Mouse (Mus musculus) cerebellum, adult 2 months (tissue): Measurements from ENCODE around the gene Pdcd6. TPM values are rescaled to one million over a fixed set of nuclear protein-coding genes. Genes with fewer than 3 reads are reported as not detected.

Experiments used
- DNase-seq, 2 experiments: peaks; one replicate each; pipeline ENCODE4 v3.0.0; 2021
- H3K27ac ChIP-seq: fragments of 200-500 bp; 2 replicates; pipeline ENCODE4 v1.5.1; 2012; ENCODE audit warnings: low read length, control low read depth, inconsistent platforms; ENCODE audit not compliant: insufficient read depth
- H3K27me3 ChIP-seq: fragments of 200-500 bp; 2 replicates; pipeline ENCODE4 v1.6.1; 2012; ENCODE audit warnings: inconsistent platforms, mild to moderate bottlenecking, low read length, moderate library complexity; ENCODE audit not compliant: control insufficient read depth, insufficient read depth
- H3K4me1 ChIP-seq: fragments of 200-500 bp; 2 replicates; pipeline ENCODE4 v1.6.1; 2011; ENCODE audit warnings: low read length; ENCODE audit not compliant: control insufficient read depth, insufficient read depth
- H3K4me3 ChIP-seq: fragments of 200-500 bp; replicated peaks from 2 replicates; pipeline ENCODE3; 2011; ENCODE audit warnings: mild to moderate bottlenecking, low read depth, low read length, control low read depth; ENCODE audit not compliant: insufficient read depth
- CTCF ChIP-seq: fragments of 200-500 bp; IDR thresholded peaks from 2 replicates; pipeline ENCODE4 v1.5.1; 2011; ENCODE audit warnings: low read depth, mild to moderate bottlenecking, control low read depth, low read length, moderate library complexity, borderline replicate concordance; ENCODE audit not compliant: insufficient read depth
- POLR2A ChIP-seq: fragments of 200-500 bp; IDR thresholded peaks from 2 replicates; pipeline ENCODE4 v1.6.1; 2011; ENCODE audit warnings: low read length, control low read depth, borderline replicate concordance; ENCODE audit not compliant: insufficient read depth
- WGBS: fragments of 180-500 bp; shearing (Covaris S2); methylation state at CpG from one replicate; pipeline ENCODE4 v1.1.7; 2018; 5-methylcytosine and 5-hydroxymethylcytosine counted together
- polyA plus RNA-seq: library from polyadenylated mRNA; depleted of rRNA; stranded (reverse); fragments of >200 nt; gene quantifications from 2 replicates; pipeline ENCODE4 v1.2.3, GENCODE M21; 2012

Pdcd6 gene
- polyA plus RNA-seq, 1 experiment = 144 TPM

DNA sequence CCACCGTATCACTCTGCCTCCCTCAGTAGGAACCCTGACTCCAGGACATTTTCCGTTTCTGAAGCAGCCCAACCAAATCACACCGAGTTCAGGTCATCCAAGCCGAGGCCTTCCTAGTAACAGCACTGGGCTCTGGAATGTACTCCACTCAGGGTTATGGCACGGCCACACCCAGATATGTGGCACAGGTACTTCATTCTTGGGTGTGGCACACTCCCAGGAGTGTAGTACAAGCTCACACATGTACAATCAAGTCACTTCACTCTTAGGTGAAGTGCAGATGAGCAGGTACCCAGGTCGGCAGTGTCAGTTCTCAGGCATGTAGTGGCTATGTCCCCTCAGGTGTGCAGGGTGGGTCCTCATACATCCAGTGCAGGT lies 15.8 kb downstream of the Pdcd6 start:
- no peak overlapping the region for H3K27ac ChIP-seq
- WGBS = 77% methylated on average over 6 of the region's 6 CpGs
- H3K4me3 ChIP-seq = no peak overlapping the region
- H3K27me3 ChIP-seq = no peaks in the 10 kb centered on the region
- no peaks in the 10 kb centered on the region for H3K4me1 ChIP-seq
- TF ChIP-seq CTCF (no peak), POLR2A (no peak)
- DNase-seq = no peak

DNA sequence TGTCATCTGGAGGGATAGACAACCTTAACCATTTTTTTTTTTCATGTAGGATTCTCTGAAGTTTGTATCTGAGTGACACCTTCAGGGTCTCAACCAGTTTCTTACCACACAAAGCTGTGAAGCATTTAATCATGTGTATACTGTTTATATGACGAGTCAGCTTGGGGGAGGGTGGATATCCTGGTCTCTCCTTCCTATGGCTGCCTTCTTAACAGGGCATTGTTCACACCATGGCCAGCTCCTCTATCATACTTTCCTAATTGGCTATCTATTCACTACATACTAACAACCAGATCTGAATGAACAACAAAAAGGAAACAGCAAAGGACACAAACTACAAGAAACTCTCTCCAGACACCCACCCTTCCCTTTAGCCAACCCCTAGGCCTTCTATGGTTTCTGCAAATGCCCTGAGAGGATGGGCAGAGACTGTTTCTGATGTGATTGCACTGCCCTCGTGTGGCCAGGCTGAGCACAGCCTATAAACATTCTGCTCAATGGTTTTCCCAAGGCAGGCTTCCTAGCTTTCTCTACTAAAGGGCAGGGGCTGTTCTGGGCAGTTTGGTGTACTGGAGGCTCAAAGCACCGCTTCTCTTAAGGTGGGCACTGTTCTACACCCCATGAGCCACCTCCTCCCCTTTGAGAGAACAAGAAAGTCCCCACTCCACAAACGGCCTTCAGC lies 16.3 kb downstream of the Pdcd6 start:
- Histone ChIP-seq H3K4me1 (no peaks in the 10 kb centered on the region), H3K27me3 (no peaks in the 10 kb centered on the region), H3K4me3 (no peak overlapping the region), H3K27ac (no peak overlapping the region)
- WGBS = 39% methylated on average over 4 of the region's 4 CpGs
- TF ChIP-seq CTCF (peak; percentile 90), POLR2A (no peak)
- DNase-seq = peak; percentile 44 to 65

DNA sequence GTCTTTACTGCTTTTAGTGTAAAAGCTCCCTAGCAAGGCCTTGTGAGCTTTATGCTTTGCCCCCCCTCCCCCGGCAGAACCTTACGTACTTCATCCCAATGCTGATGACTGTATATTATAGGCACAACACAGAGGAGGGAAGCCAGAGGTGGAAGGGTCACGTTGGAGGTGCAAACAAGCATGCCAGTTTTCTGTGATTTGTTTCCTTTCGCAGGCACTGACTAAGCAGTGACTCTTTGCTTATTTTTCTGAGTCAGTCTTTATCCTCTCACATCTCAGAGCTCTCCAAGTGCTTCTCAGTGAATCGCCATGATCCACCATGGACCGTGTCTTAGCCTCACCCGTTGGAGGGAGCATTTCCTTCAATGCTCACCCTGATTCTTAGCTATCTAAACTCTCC lies 21.0 kb downstream of the Pdcd6 start:
- TF ChIP-seq POLR2A = no peak
- no peak for TF ChIP-seq CTCF
- WGBS = 80% methylated on average over 7 of the region's 7 CpGs
- no peak for DNase-seq
- Histone ChIP-seq H3K4me3 (no peak overlapping the region), H3K27ac (no peak overlapping the region), H3K4me1 (no peaks in the 10 kb centered on the region), H3K27me3 (no peaks in the 10 kb centered on the region)

DNA sequence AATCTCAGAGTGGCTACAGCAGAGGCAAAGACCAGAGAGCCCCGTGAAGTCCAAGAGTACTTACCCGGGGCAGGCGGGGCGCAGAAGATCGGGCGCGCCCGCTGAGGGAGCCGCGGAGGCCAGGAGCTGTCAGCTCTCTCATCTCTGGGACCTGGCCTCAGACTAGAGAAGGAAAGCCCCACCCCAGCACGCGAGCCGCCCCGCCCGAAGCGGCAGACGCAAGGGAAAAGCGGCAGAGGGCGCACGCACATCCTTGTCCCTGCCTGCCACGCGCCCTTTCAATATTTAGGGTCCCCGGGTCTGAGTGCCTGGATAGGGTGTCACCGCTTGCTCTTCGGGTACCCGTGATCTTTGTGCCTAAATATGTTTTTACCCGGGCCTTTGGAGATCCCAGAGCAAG lies 25.2 kb downstream of the Pdcd6 start, which contains the start of gene Ahrr:
Ahrr (minus strand) TSS at position 165 of the 400 bp plus-strand sequence.
- Histone ChIP-seq H3K4me3 (no peak within 1 kb of the TSS), H3K27me3 (no peaks in the 10 kb centered on the region), H3K4me1 (no peaks in the 10 kb centered on the region), H3K27ac (no peak within 1 kb of the TSS)
- no peak for TF ChIP-seq CTCF
- no peak for TF ChIP-seq POLR2A
- DNase-seq = no peak
- 1% methylated on average over 27 of the region's 27 CpGs for WGBS

DNA sequence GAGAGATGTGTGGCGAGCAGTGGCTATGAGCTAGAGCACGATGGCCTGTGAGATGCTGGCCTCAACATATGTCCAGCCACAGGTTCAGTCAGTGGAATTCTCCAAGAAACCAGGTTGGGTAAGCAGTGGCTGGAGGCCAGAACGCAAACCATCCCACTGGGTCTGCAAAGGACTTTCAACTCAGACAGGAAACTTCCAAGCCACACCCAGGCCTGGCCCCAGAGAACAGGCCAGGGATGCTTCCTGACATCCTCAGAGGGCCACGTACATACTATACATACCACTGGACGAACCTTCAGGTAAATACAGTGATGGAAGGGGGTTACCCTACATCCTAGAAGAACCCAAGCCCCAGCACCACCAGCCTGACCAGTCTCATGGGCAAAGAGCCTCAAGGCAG lies 27.7 kb downstream of the Pdcd6 start:
- no peak for TF ChIP-seq POLR2A
- TF ChIP-seq CTCF = no peak
- no peaks in the 10 kb centered on the region for H3K4me1 ChIP-seq
- no peak overlapping the region for H3K4me3 ChIP-seq
- no peak overlapping the region for H3K27ac ChIP-seq
- no peak for DNase-seq
- no peaks in the 10 kb centered on the region for H3K27me3 ChIP-seq
- 86% methylated on average over 5 of the region's 5 CpGs for WGBS

DNA sequence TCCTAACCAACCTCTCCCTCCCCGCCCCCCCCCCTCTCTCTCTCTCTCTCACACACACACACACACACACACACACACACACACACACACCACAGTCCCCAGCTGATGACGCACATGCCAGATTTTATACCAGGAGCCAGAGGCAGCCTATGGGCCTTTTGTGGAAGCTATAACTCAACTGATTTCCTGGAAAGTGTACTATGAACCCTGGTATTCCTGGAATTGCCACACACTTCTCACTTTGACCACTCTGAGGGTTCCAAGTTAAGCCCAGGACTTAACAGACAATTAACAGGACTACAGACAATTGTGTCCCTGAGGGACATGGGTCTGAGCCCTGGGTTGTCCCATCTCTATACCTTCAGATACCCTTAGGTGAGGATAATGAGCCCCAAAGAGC lies 35.1 kb downstream of the Pdcd6 start:
- Histone ChIP-seq H3K4me1 (no peaks in the 10 kb centered on the region), H3K27ac (no peak overlapping the region), H3K27me3 (no peaks in the 10 kb centered on the region), H3K4me3 (no peak overlapping the region)
- 78% methylated on average over 1 of the region's 2 CpGs for WGBS
- no peak for DNase-seq
- TF ChIP-seq CTCF (no peak), POLR2A (no peak)

DNA sequence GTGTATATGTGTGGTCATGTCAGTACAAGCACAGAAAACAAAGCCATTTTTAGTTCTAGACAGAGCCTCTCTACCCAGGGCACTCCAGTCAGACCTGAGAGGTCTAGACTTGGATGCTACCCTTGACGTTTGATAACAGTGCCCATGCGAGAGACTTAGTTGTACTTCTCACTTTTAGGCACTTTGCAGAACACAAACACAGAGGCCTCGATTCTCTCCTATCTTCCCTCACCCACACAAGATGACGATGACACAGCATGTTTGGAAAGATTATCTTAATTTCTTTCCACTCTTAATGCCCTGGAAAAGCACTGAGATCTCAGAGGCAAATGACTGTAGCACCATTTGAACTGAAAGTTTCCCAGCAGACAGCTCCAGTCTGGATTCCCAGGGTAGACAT lies 41.7 kb downstream of the Pdcd6 start:
- DNase-seq = no peak
- TF ChIP-seq CTCF (no peak), POLR2A (no peak)
- H3K4me1 ChIP-seq = no peaks in the 10 kb centered on the region
- H3K27ac ChIP-seq = no peak overlapping the region
- no peak overlapping the region for H3K4me3 ChIP-seq
- 82% methylated on average over 4 of the region's 4 CpGs for WGBS
- H3K27me3 ChIP-seq = no peaks in the 10 kb centered on the region

DNA sequence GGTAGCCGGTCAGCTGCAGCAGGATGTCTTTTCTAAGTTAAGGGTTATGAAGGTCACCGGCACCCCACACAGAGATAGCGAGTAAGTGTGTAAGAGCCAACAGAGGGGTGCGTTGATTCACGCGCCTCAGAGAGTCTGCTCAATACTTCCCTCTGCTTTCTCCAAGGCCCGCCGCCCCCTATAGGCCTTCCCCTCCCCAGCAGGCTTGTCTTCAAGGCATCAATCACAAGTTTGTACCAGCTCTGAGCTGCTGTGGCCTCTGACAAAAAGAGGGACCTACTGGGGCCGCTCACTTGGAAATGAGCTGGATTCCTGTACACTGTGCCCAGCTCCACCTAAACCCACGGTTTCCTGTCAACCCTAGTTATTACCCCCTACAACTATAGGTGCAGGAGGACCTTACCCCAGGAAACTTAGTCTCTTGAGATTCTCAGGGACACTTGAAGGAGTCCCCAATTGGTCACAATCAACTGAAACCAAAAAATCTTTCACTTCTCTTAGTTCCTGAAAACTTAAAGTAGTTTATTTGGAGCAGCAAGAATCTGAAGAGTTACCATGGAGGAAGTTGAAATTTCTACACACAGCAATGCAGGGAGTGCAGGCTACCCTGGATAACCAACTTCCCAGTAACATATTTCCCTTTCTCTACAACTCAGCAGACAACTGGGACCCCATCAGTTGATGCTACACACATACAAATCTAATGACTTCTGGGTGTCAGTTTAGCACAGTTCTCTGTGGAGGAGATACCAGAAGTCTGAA lies 57.0 kb downstream of the Pdcd6 start:
- H3K27ac ChIP-seq = no peak overlapping the region
- H3K4me1 ChIP-seq = no peaks in the 10 kb centered on the region
- no peaks in the 10 kb centered on the region for H3K27me3 ChIP-seq
- DNase-seq = peak; percentile 3 to 12
- TF ChIP-seq CTCF (no peak), POLR2A (no peak)
- H3K4me3 ChIP-seq = peak overlapping the region; percentile 45
- WGBS = 7% methylated on average over 10 of the region's 10 CpGs
